Mouse (Mus musculus) hindbrain, embryonic 16.5 days (tissue): ENCODE results near the gene Chek1. TPM values are rescaled to one million over a fixed set of nuclear protein-coding genes. Genes with fewer than 3 reads are reported as not detected.
A peak's percentile ranks its signal among the peaks of the same experiment; 100 is the strongest.

Source experiments
- ATAC-seq: fragments of 200-750 bp; cut with Nextera tagmentation; 2 replicates; pipeline ENCODE4 v1.8.0; 2017; ENCODE audit warnings: moderate TSS enrichment, moderate library complexity
- H3K27ac ChIP-seq: fragments of 300-500 bp; sonication (generic); 2 replicates; pipeline ENCODE4 v1.5.1; 2014; ENCODE audit warnings: low read depth, mild to moderate bottlenecking, control low read depth, low read length, moderate library complexity
- H3K27me3 ChIP-seq: fragments of 300-500 bp; sonication (generic); replicated peaks from 2 replicates; pipeline ENCODE4 v1.6.1; 2014; ENCODE audit warnings: low read length; ENCODE audit not compliant: control insufficient read depth, insufficient read depth
- H3K36me3 ChIP-seq: fragments of 300-500 bp; sonication (generic); 2 replicates; pipeline ENCODE4 v1.6.1; 2014; ENCODE audit warnings: mild to moderate bottlenecking, low read length, moderate library complexity, mixed read lengths; ENCODE audit not compliant: control insufficient read depth, insufficient read depth
- H3K4me1 ChIP-seq: fragments of 300-500 bp; sonication (generic); 2 replicates; pipeline ENCODE4 v1.6.1; 2014; ENCODE audit warnings: low read depth, low read length; ENCODE audit not compliant: control insufficient read depth, insufficient read depth
- H3K4me2 ChIP-seq: fragments of 300-500 bp; sonication (generic); 2 replicates; pipeline ENCODE4 v1.6.1; 2014; ENCODE audit warnings: mild to moderate bottlenecking, low read length, control low read depth, moderate library complexity
- H3K4me3 ChIP-seq: fragments of 300-500 bp; sonication (generic); 2 replicates; pipeline ENCODE4 v1.5.1; 2014; ENCODE audit warnings: mild to moderate bottlenecking, low read length, control low read depth, moderate library complexity
- H3K9ac ChIP-seq: fragments of 300-500 bp; sonication (generic); 2 replicates; pipeline ENCODE4 v1.6.1; 2014; ENCODE audit warnings: low read depth, mild to moderate bottlenecking, control low read depth, low read length, moderate library complexity
- H3K9me3 ChIP-seq: fragments of 300-500 bp; sonication (generic); 2 replicates; pipeline ENCODE4 v1.6.1; 2014; ENCODE audit warnings: mild to moderate bottlenecking, low read length, moderate library complexity; ENCODE audit not compliant: control insufficient read depth
- WGBS: fragments of 180-500 bp; shearing (Covaris S2); extraction: QIAGEN DNeasy Blood & Tissue Kit; methylation state at CpG from one replicate; pipeline ENCODE4 v1.1.7; 2014; 5-methylcytosine and 5-hydroxymethylcytosine counted together
- polyA plus RNA-seq: library from polyadenylated mRNA; unstranded; fragments of >200 nt; fragmentation: Nextera tagmentation; extraction: Ambion mirVana; gene quantifications from 2 replicates; pipeline ENCODE4 v1.2.1, GENCODE M21; 2015

Chek1 gene
- polyA plus RNA-seq: 8.9 and 9.1 TPM in 2 replicates

DNA sequence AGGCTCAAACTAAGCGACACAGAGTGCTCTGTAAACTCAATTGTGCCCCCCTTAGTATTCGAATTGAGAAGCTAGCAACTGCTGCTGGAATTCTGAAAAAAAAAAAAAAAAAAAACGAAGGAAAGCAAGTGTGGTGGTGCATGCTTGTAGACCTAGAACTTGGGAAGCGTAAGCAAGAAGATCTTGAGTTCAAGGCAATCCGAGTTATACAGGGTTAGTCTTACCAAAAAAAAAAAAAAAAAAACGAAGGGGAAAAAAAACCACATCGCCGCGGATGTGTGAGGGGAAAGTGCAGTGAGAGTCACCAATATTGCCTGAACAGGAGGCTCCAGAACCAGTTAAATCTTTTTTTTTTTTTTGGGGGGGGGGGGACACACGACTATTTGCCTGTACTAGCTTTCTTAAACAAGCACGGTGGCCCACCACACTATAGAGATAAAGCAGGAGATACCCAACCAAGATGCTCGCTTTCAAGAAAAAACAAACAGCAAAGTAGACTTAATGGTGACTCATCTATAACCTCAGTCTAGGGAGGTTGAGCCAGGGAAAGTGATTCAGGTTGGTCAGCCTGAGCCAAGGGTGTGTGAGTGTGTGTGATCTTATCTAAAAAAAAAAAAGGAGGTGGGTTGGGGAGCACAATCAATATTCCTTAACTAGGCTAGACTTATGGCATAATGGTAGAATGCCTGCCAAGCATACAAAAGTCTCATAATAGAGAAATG is at the start of gene Chek1:
TSS of gene Chek1 (minus strand) at position 32 of the 722 bp plus-strand sequence.
- Histone ChIP-seq H3K36me3 (no peaks in the 10 kb centered on the region), H3K9ac (peak within 1 kb of the TSS; percentile 70), H3K4me1 (peaks cover 11% of the 10 kb centered on the region), H3K4me2 (peak within 1 kb of the TSS; percentile 99), H3K9me3 (no peaks in the 10 kb centered on the region), H3K4me3 (peak within 1 kb of the TSS; percentile 73), H3K27ac (peak within 1 kb of the TSS; percentile 87), H3K27me3 (no peaks in the 10 kb centered on the region)
- no peak for ATAC-seq
- 7% methylated on average over 12 of the region's 12 CpGs for WGBS

DNA sequence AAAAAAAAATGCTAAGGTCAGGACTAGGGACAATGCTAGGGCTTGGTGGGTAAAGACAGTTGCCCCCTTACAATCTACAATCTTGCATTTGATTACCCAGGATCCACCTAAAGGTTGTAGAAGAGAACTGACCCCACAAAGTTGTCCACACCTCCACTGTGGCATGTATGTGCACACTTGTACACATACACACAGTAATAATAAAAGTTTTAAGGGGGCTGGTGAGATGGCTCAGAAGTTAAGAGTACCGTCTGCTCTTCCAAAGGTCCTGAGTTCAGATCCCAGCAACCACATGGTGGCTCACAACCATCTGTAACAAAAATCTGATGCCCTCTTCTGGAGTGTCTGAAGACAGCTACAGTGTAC is 42.2 kb upstream of the Chek1 start:
- H3K27ac ChIP-seq: no peak overlapping the region
- no peaks in the 10 kb centered on the region for H3K27me3 ChIP-seq
- 85% methylated on average over 1 of the region's 1 CpGs for WGBS
- peaks cover 16% of the 10 kb centered on the region for H3K4me1 ChIP-seq
- H3K36me3 ChIP-seq: no peaks in the 10 kb centered on the region
- no peak overlapping the region for H3K9ac ChIP-seq
- no peak overlapping the region; the same call in 1 of the 2 replicates for H3K4me2 ChIP-seq
- H3K4me3 ChIP-seq: no peak overlapping the region
- H3K9me3 ChIP-seq: no peaks in the 10 kb centered on the region
- ATAC-seq: no peak

DNA sequence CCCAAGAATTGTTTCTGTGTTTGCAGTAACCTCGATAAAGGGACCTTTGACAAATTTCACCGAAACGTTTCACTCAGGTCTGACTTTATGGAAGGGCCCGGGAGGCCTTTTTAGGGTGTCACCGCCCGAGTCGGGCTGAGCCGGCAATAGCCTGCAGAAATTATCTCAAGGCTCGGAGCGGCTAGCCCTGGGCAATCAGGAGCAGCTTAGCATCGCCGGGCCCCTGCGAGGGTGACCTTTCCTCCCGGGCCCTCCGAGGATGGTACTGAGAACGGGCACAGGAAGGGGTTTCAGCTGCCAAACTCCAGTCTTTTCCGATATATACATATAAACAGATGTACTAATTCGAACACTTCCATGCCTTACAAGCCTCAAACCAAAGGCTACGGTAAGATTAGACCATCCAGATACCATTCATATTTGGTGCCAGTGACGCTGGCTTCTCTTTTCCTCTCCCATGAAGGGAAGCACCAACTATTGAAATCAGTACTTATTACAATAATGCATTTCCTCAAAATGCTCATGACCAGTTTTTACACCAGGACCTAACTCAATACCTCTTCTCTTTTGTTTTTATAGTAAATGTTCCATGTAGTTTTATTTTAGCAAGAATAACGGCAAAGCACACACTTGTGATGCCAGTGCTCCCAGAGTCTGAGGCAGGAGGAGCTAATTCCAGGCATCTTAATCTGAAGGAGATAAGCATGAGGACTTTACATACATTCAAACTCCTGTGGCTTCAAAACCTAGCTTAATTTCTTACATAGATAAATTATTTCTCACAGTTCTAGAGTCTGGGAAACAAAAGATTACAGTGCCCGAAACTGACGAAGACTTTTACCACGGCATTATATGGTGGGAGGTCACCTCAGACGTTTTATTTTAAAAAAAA is 41.5 kb upstream of the Chek1 start:
- H3K27ac ChIP-seq: peak overlapping the region; percentile 87
- peak; percentile 1 for ATAC-seq
- peak overlapping the region; percentile 73 for H3K4me3 ChIP-seq
- peak overlapping the region; percentile 84 for H3K9ac ChIP-seq
- no peaks in the 10 kb centered on the region for H3K36me3 ChIP-seq
- peak overlapping the region; percentile 84 for H3K4me2 ChIP-seq
- WGBS: 15% methylated on average over 25 of the region's 25 CpGs
- H3K9me3 ChIP-seq: no peaks in the 10 kb centered on the region
- H3K4me1 ChIP-seq: peaks cover 16% of the 10 kb centered on the region
- H3K27me3 ChIP-seq: no peaks in the 10 kb centered on the region

- Histone ChIP-seq H3K9ac (peak within 1 kb of the TSS; percentile 84), H3K4me2 (peak within 1 kb of the TSS; percentile 84), H3K4me1 (peaks cover 16% of the 10 kb centered on the region), H3K27ac (peak within 1 kb of the TSS; percentile 87), H3K27me3 (no peaks in the 10 kb centered on the region), H3K9me3 (no peaks in the 10 kb centered on the region), H3K4me3 (peak within 1 kb of the TSS; percentile 73), H3K36me3 (peaks cover 6% of the 10 kb centered on the region; the same call in 1 of the 2 replicates)
- peak; percentile 100 for ATAC-seq
- WGBS: under 1% methylated on average over 60 of the region's 60 CpGs
These were observed 40.6 kb upstream of the Chek1 start, which contains the start of gene Stt3a for GRCm38 (mm10) chr9:36767203-36768143. Gene Stt3a, minus strand, starts transcription at chr9:36767679.

DNA sequence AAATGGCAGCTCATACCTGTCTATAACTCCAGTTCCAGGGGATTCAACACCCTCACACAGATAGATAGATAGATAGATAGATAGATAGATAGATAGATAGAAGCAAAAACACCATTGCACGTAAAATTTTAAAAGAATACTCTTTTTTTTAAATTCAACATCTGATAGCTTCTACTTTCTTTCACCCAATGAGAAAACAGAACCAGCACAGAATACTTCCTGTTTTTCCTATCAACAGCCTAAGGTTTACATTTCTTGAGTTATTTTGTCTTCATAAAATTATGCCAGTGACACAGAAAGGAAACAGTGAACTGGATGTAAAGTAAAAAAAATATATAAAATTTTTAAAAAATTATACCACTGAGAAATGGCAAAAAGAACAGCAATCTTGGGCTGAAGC is 37.5 kb upstream of the Chek1 start:
- 93% methylated on average over 1 of the region's 1 CpGs for WGBS
- H3K4me3 ChIP-seq: no peak overlapping the region
- H3K9ac ChIP-seq: no peak overlapping the region
- H3K9me3 ChIP-seq: no peaks in the 10 kb centered on the region
- no peak for ATAC-seq
- peaks cover 16% of the 10 kb centered on the region for H3K4me1 ChIP-seq
- H3K4me2 ChIP-seq: no peak overlapping the region
- peaks cover 18% of the 10 kb centered on the region for H3K36me3 ChIP-seq
- H3K27me3 ChIP-seq: no peaks in the 10 kb centered on the region
- H3K27ac ChIP-seq: no peak overlapping the region

GRCm38 (mm10) chr9:36726131-36727033 is 483 bp downstream of the Chek1 start:
- Histone ChIP-seq H3K9me3 (no peaks in the 10 kb centered on the region), H3K4me2 (peak overlapping the region; percentile 99), H3K27ac (peak overlapping the region; percentile 87), H3K4me1 (peaks cover 11% of the 10 kb centered on the region), H3K9ac (peak overlapping the region; percentile 70), H3K36me3 (no peaks in the 10 kb centered on the region), H3K27me3 (no peaks in the 10 kb centered on the region), H3K4me3 (peak overlapping the region; percentile 73)
- under 1% methylated on average over 53 of the region's 53 CpGs for WGBS
- peak; percentile 97 for ATAC-seq

DNA sequence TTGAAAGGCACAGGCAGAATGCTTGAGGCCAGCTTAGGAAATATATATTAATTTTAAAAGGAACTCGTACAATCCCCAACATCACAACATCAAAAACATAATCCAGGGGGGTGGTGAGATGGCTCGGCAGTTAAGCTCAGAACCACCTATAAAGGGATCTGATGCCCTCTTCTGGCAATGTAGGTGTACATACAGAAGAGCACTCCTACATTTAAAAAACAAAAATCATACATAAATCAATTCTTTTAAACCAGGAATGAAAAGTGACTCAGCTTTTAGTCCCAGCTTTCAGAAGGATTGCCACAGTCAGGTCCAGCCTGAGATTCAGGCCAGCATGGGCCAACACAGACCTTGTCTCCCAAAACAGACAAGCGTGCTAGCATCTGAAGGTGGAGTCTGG is 10.2 kb downstream of the Chek1 start:
- Histone ChIP-seq H3K9ac (no peak overlapping the region), H3K4me1 (no peaks in the 10 kb centered on the region), H3K36me3 (no peaks in the 10 kb centered on the region), H3K27ac (no peak overlapping the region), H3K9me3 (no peaks in the 10 kb centered on the region), H3K4me2 (no peak overlapping the region), H3K27me3 (no peaks in the 10 kb centered on the region), H3K4me3 (no peak overlapping the region)
- WGBS: 78% methylated on average over 3 of the region's 3 CpGs
- ATAC-seq: no peak

GRCm38 (mm10) chr9:36707304-36707703 is 19.6 kb downstream of the Chek1 start:
- H3K4me3 ChIP-seq: no peak overlapping the region
- WGBS: 94% methylated on average over 6 of the region's 6 CpGs
- H3K27ac ChIP-seq: no peak overlapping the region
- H3K4me2 ChIP-seq: no peak overlapping the region
- no peak for ATAC-seq
- no peaks in the 10 kb centered on the region for H3K9me3 ChIP-seq
- no peaks in the 10 kb centered on the region for H3K4me1 ChIP-seq
- no peak overlapping the region for H3K9ac ChIP-seq
- no peaks in the 10 kb centered on the region for H3K36me3 ChIP-seq
- H3K27me3 ChIP-seq: no peaks in the 10 kb centered on the region
